Mouse (Mus musculus) urinary bladder, adult 18-20 months (tissue): Measurements from ENCODE around the gene Slc25a27.
A peak's percentile ranks its signal among the peaks of the same experiment; 100 is the strongest.

Experiments
- DNase-seq, 2 experiments: peaks; one replicate each; pipeline ENCODE4 v3.0.0; 2022; ENCODE audit warnings: low spot score in 2 of 2, mixed read lengths in 2 of 2

Slc25a27 gene

GRCm38 (mm10) chr17:43666576-43667289 is at the start of gene Slc25a27:
Slc25a27 (minus strand) TSS chr17:43667214.
- peak; percentile 83 to 91 for DNase-seq

- no peak for DNase-seq
These were observed 49.6 kb upstream of the Slc25a27 start for GRCm38 (mm10) chr17:43716601-43717000.

GRCm38 (mm10) chr17:43714191-43714590 is 47.2 kb upstream of the Slc25a27 start:
- no peak for DNase-seq

- DNase-seq: no peak
These were observed 44.7 kb upstream of the Slc25a27 start for GRCm38 (mm10) chr17:43711557-43712352.

- DNase-seq: peak in 1 of 2 experiments; percentile 33
These were observed 40.2 kb upstream of the Slc25a27 start for GRCm38 (mm10) chr17:43707254-43707653.

- no peak for DNase-seq
These were observed 39.7 kb upstream of the Slc25a27 start for GRCm38 (mm10) chr17:43706749-43707148.

- no peak for DNase-seq
These were observed 37.4 kb upstream of the Slc25a27 start for GRCm38 (mm10) chr17:43704216-43704930.

GRCm38 (mm10) chr17:43701060-43701459 is 34.0 kb upstream of the Slc25a27 start:
- peak; percentile 5 to 18 for DNase-seq

GRCm38 (mm10) chr17:43698997-43699649 is 32.1 kb upstream of the Slc25a27 start:
- DNase-seq: peak; percentile 36 to 61

- peak in 1 of 2 experiments; percentile 18 for DNase-seq
These were observed 22.6 kb upstream of the Slc25a27 start for GRCm38 (mm10) chr17:43689591-43689990.

GRCm38 (mm10) chr17:43684638-43685037 is 17.6 kb upstream of the Slc25a27 start:
- no peak for DNase-seq

- DNase-seq: no peak
These were observed 17.1 kb upstream of the Slc25a27 start for GRCm38 (mm10) chr17:43684086-43684485.

- no peak for DNase-seq
These were observed 10.3 kb upstream of the Slc25a27 start for GRCm38 (mm10) chr17:43677317-43677716.

- no peak for DNase-seq
These were observed 9.2 kb upstream of the Slc25a27 start for GRCm38 (mm10) chr17:43676241-43676640.

- peak in 1 of 2 experiments; percentile 11 for DNase-seq
These were observed 8.2 kb upstream of the Slc25a27 start for GRCm38 (mm10) chr17:43675228-43675627.

GRCm38 (mm10) chr17:43671907-43672306 is 4.9 kb upstream of the Slc25a27 start:
- no peak for DNase-seq

GRCm38 (mm10) chr17:43669145-43669695 is 2.2 kb upstream of the Slc25a27 start:
- no peak for DNase-seq

GRCm38 (mm10) chr17:43667290-43667843 is 353 bp upstream of the Slc25a27 start, which contains the start of gene Cyp39a1:
Cyp39a1 (plus strand) TSS chr17:43667425.
- DNase-seq: no peak

- DNase-seq: no peak
These were observed 15.5 kb downstream of the Slc25a27 start for GRCm38 (mm10) chr17:43651314-43652046.
